Mouse (Mus musculus) adrenal gland, adult 10 weeks (tissue): ENCODE measurements around the gene Mcts1. TPM values are rescaled to one million over a fixed set of nuclear protein-coding genes. Genes with fewer than 3 reads are reported as not detected.

ENCODE experiments used
- polyA plus RNA-seq: library from polyadenylated mRNA; stranded (reverse); fragments of 350-450 nt; fragmentation: Illumina TruSeq; extraction: RNeasy Lipid Tissue Mini Kit (QIAGEN cat#74804); gene quantifications from one replicate; pipeline ENCODE4 v1.2.3, GENCODE M21; 2014; ENCODE audit warnings: low read depth, low replicate concordance

Gene Mcts1
- 322 TPM for polyA plus RNA-seq

GRCm38 (mm10) chrX:38600177-38600994 lies at the start of gene Mcts1:
Mcts1 (plus strand) TSS chrX:38600578.

GRCm38 (mm10) chrX:38576078-38576477 lies 24.3 kb upstream of the Mcts1 start, which contains the start of gene Cul4b:
Cul4b (minus strand) TSS chrX:38576196.

GRCm38 (mm10) chrX:38634801-38635637 lies 34.6 kb downstream of the Mcts1 start, which contains the start of gene C1galt1c1:
C1galt1c1 (minus strand) TSS chrX:38635087.

Other genes with a start within 250 kb of the Mcts1 start
- gene Lamp2, start 144.1 kb upstream of the Mcts1 start, polyA plus RNA-seq, result 857 TPM
- 180 TPM for gene Cul4b, start 24.4 kb upstream of the Mcts1 start, polyA plus RNA-seq
- gene C1galt1c1, start 34.5 kb downstream of the Mcts1 start, polyA plus RNA-seq, result 134 TPM
- not detected for gene 6030498E09Rik, start 172.1 kb downstream of the Mcts1 start, polyA plus RNA-seq